Mouse (Mus musculus) midbrain, postnatal 0 days (tissue): ENCODE data around the gene Vasp. TPM values are rescaled to one million over a fixed set of nuclear protein-coding genes. Genes with fewer than 3 reads are reported as not detected.
A peak's percentile ranks its signal among the peaks of the same experiment; 100 is the strongest.

Source experiments
- ATAC-seq: fragments of 200-750 bp; cut with Nextera tagmentation; 2 replicates; pipeline ENCODE4 v1.8.0; 2017; ENCODE audit warnings: moderate number of reproducible peaks, mild to moderate bottlenecking, moderate TSS enrichment, moderate library complexity; ENCODE audit not compliant: low FRiP score
- DNase-seq: peaks from one replicate; pipeline ENCODE4 v3.0.0-alpha.2; 2015; ENCODE audit warnings: low spot score
- H3K27ac ChIP-seq: fragments of 300-500 bp; sonication (generic); 2 replicates; pipeline ENCODE4 v1.5.1; 2014; ENCODE audit warnings: low read depth, mild to moderate bottlenecking, low read length, mixed read lengths
- H3K27me3 ChIP-seq: fragments of 300-500 bp; sonication (generic); 2 replicates; pipeline ENCODE4 v1.6.1; 2014; ENCODE audit warnings: low read length, control low read depth, mixed read lengths; ENCODE audit not compliant: insufficient read depth
- H3K36me3 ChIP-seq: fragments of 300-500 bp; sonication (generic); 2 replicates; pipeline ENCODE4 v1.6.1; 2014; ENCODE audit warnings: low read length, control low read depth, mixed read lengths; ENCODE audit not compliant: insufficient read depth
- H3K4me1 ChIP-seq: fragments of 300-500 bp; sonication (generic); 2 replicates; pipeline ENCODE4 v1.6.1; 2014; ENCODE audit warnings: mild to moderate bottlenecking, control low read depth, antibody characterized with exemption, low read length, mixed read lengths; ENCODE audit not compliant: insufficient read depth
- H3K4me2 ChIP-seq: fragments of 300-500 bp; sonication (generic); 2 replicates; pipeline ENCODE4 v1.6.1; 2014; ENCODE audit warnings: low read depth, mild to moderate bottlenecking, low read length, mixed read lengths; ENCODE audit not compliant: poor library complexity, severe bottlenecking
- H3K4me3 ChIP-seq: fragments of 300-500 bp; sonication (generic); 2 replicates; pipeline ENCODE4 v1.5.1; 2014; ENCODE audit warnings: low read depth, mild to moderate bottlenecking, low read length, moderate library complexity
- H3K9ac ChIP-seq: fragments of 300-500 bp; sonication (generic); replicated peaks from 2 replicates; pipeline ENCODE4 v1.6.1; 2014; ENCODE audit warnings: mild to moderate bottlenecking, low read length, moderate library complexity, mixed read lengths; ENCODE audit not compliant: poor library complexity, severe bottlenecking
- H3K9me3 ChIP-seq: fragments of 300-500 bp; sonication (generic); 2 replicates; pipeline ENCODE4 v1.6.1; 2016; ENCODE audit warnings: low read length, control low read depth
- CTCF ChIP-seq: IDR thresholded peaks from 2 replicates; pipeline ENCODE4 v1.5.1; 2016; ENCODE audit warnings: antibody characterized with exemption, mild to moderate bottlenecking
- WGBS: fragments of 180-500 bp; shearing (Covaris S2); extraction: QIAGEN DNeasy Blood & Tissue Kit; methylation state at CpG from one replicate; pipeline ENCODE4 v1.1.7; 2014; 5-methylcytosine and 5-hydroxymethylcytosine counted together
- polyA plus RNA-seq: library from polyadenylated mRNA; unstranded; fragments of >200 nt; fragmentation: Nextera tagmentation; extraction: Ambion mirVana; gene quantifications from 2 replicates; pipeline ENCODE4 v1.2.1, GENCODE M21; 2015
- total RNA-seq: library from RNA; depleted of rRNA; stranded (reverse); fragments of >200 nt; gene quantifications from 2 replicates; pipeline ENCODE4 v1.2.3, GENCODE M21; 2014

Gene Vasp
- total and polyA plus RNA-seq, 2 experiments from 2014 or later, result 32.3 to 56.9 TPM

DNA sequence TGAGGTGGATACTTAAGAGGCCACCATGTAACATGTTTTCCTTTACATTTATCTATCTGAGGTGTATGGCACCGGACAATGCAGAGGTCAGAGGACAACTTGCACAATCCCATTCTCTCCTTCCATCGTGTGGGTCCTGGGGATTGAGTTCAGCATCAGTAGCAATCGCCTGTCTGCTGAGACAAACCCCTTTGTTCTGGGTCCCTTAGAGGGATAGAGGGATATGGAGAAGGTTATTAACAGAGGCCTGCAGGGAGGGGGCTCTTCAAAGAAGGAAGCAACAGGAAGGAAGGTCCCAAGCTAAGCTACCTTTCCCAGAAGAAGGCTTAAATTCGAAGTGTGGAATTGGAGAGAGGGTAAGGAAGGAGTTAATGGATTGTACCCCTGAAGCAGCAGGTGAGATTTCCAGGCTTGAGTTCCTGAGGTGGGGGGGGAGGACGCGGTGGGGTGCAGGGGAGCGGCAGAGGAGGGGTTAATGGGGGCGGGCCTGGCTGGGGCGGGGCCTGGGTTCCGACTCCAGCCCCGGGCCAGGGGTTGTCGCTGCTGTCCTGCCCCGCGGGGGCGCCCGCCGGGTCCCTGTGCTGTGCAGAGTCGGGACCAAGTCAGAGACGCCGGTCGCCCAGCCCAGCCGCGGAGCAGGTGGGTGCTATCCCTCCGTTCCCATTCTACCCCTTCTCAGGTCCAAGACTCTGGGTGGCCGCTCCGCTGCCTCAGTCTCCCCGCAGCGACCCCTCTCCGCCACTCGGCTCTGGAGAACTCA is 59.4 kb downstream of the Vasp start, which contains the start of gene Gpr4:
Gpr4 (plus strand) TSS at position 543 of the 760 bp plus-strand sequence.
- Histone ChIP-seq H3K4me1 (no peaks in the 10 kb centered on the region), H3K4me3 (peak within 1 kb of the TSS; percentile 45), H3K9ac (peak within 1 kb of the TSS; percentile 51), H3K27ac (no peak within 1 kb of the TSS), H3K36me3 (no peaks in the 10 kb centered on the region), H3K27me3 (no peaks in the 10 kb centered on the region), H3K9me3 (no peaks in the 10 kb centered on the region), H3K4me2 (peak within 1 kb of the TSS; percentile 72)
- DNase-seq (peak; percentile 17), ATAC-seq (peak; percentile 39; the same call in 1 of the 2 replicates)
- 3% methylated on average over 24 of the region's 30 CpGs for WGBS
- TF ChIP-seq CTCF, result 0 out of 2 replicates have a peak, but pooled peaks have one; percentile 2

DNA sequence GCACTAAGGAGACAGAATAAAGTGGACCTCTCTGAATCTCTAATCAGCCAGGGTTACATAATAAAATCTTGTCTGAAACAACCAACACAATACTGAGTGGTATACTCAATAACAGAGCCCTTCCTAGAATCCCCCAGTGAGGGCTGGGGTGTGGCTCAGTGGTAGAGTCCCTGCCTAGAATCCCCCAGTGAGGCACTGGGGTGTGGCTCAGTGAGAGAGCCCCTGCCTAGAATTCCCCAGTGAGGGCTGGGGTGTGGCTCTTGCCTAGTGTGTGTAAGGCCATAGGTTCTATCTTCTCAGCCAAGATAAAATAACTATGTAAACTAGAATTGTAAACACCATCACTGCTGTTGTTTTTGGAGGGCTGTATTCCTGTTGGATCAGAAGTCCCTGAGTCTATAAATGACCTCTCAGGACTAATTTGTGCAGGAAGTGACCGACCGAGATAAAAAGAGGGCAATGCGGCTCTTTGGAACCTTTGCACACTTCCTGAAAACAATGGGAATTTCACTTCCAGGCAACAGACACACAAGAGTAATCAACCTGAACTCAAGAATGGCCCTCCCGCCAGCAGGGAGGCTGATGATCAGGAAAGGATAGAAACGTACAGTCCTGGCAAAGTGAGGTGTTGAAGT is 60.5 kb downstream of the Vasp start:
- H3K36me3 ChIP-seq, result no peaks in the 10 kb centered on the region
- no peak for ATAC-seq
- H3K4me3 ChIP-seq, result no peak overlapping the region
- no peak for TF ChIP-seq CTCF
- DNase-seq, result no peak
- 39% methylated on average over 5 of the region's 5 CpGs for WGBS
- no peaks in the 10 kb centered on the region for H3K27me3 ChIP-seq
- H3K9me3 ChIP-seq, result no peaks in the 10 kb centered on the region
- no peak overlapping the region for H3K27ac ChIP-seq
- H3K4me1 ChIP-seq, result no peaks in the 10 kb centered on the region
- no peak overlapping the region for H3K9ac ChIP-seq
- H3K4me2 ChIP-seq, result no peak overlapping the region

DNA sequence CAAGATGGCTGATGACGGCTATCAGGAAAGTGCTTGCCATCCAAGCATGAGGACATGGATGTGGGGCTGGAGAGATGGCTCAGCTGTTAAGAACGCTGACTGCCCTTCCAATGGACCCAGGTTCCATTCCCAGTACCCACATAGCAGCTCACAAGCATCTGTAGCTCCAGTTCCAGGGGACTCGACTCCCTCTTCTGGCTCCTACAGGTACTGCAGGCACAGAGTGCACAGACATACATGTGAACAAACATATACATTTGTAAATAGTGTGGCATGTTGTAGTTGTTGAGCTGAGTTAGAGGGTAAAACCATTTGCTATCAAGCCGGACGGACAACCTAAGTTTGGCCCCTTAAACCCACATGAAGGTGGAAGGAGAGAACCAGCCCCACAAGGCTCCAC is 61.6 kb downstream of the Vasp start:
- Histone ChIP-seq H3K4me3 (no peak overlapping the region), H3K27me3 (no peaks in the 10 kb centered on the region), H3K9ac (no peak overlapping the region), H3K4me1 (no peaks in the 10 kb centered on the region), H3K27ac (no peak overlapping the region), H3K36me3 (0 out of 2 replicates have a peak, but pooled peaks cover 4% of the 10 kb centered on the region), H3K9me3 (no peaks in the 10 kb centered on the region), H3K4me2 (no peak overlapping the region)
- TF ChIP-seq CTCF, result peak; percentile 54
- ATAC-seq, result no peak
- DNase-seq, result no peak
- WGBS, result 91% methylated on average over 5 of the region's 5 CpGs

DNA sequence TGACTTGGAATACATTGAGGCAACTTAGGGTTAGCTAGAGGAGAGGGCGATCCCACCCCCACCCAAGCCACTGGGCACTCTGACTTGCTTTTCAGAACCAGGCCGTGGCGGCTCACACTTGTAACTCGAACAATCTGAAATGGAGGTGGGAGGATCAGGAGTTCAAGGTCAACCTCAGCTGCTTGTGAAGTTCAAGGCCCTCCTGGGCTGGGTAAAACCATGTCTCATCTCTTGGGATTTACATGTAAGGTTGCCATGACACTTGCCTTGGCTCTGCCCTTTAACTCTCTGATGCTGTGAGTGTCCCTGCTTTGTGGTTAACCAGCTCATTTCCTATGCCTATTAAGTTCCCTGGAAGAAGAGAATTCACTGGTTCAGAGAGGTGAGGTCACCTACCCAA is 62.1 kb downstream of the Vasp start:
- H3K4me2 ChIP-seq, result no peak overlapping the region
- H3K9ac ChIP-seq, result no peak overlapping the region
- no peak overlapping the region for H3K4me3 ChIP-seq
- DNase-seq (no peak), ATAC-seq (no peak)
- TF ChIP-seq CTCF, result no peak
- no peak overlapping the region for H3K27ac ChIP-seq
- H3K36me3 ChIP-seq, result 0 out of 2 replicates have a peak, but pooled peaks cover 4% of the 10 kb centered on the region
- no peaks in the 10 kb centered on the region for H3K27me3 ChIP-seq
- WGBS, result 79% methylated on average over 4 of the region's 4 CpGs
- no peaks in the 10 kb centered on the region for H3K4me1 ChIP-seq
- no peaks in the 10 kb centered on the region for H3K9me3 ChIP-seq

DNA sequence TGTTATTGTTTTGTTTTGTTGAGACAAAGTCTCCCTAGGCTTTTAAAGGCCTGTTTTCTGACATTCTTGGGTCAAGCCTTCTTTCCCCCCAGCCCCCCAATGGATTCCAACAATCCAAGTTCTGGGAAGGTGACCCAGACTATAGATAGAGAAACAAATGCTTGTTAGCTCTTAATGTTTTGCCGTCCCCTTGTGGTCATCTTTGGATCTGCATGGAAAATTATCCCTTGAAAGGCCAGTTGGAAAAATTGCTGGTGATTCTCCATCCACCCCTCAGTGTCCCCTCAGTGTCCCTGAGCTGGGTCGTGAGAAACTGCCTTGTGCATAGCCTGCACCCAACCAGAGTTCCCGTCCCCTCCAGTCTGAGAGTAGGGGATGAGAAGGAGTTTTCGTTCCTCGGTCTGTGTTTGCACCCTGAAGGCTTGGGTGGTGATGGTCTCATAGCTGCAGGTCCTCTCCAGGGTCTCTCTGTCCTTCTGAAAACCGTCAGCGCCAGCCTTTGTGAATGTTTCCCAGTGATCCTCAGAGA is 62.6 kb downstream of the Vasp start:
- H3K36me3 ChIP-seq, result peaks cover 8% of the 10 kb centered on the region; the same call in 1 of the 2 replicates
- H3K9ac ChIP-seq, result no peak overlapping the region
- ATAC-seq (no peak), DNase-seq (peak; percentile 72)
- no peak overlapping the region for H3K4me2 ChIP-seq
- no peak overlapping the region for H3K27ac ChIP-seq
- no peaks in the 10 kb centered on the region for H3K27me3 ChIP-seq
- 52% methylated on average over 7 of the region's 7 CpGs for WGBS
- peak; percentile 88 for TF ChIP-seq CTCF
- H3K4me3 ChIP-seq, result no peak overlapping the region
- no peaks in the 10 kb centered on the region for H3K9me3 ChIP-seq
- H3K4me1 ChIP-seq, result no peaks in the 10 kb centered on the region
